Mouse (Mus musculus) stomach, postnatal 0 days (tissue): ENCODE measurements around the gene Elovl5. TPM values are rescaled to one million over a fixed set of nuclear protein-coding genes. Genes with fewer than 3 reads are reported as not detected.

Experiments
- ATAC-seq: fragments of 200-750 bp; cut with Nextera tagmentation; 2 replicates; pipeline ENCODE4 v1.8.0; 2017; ENCODE audit not compliant: low FRiP score, low TSS enrichment
- DNase-seq: peaks from one replicate; pipeline ENCODE4 v3.0.0-alpha.2; 2016; ENCODE audit warnings: low spot score
- H3K27ac ChIP-seq: fragments of 300-500 bp; sonication (generic); replicated peaks from 2 replicates; pipeline ENCODE4 v1.5.1; 2014; ENCODE audit warnings: mild to moderate bottlenecking, control low read depth
- H3K27me3 ChIP-seq: fragments of 300-500 bp; sonication (generic); 2 replicates; pipeline ENCODE4 v1.6.1; 2014; ENCODE audit warnings: low read length; ENCODE audit not compliant: control insufficient read depth, insufficient read depth
- H3K36me3 ChIP-seq: fragments of 300-500 bp; sonication (generic); 2 replicates; pipeline ENCODE4 v1.6.1; 2014; ENCODE audit warnings: low read length, mixed read lengths; ENCODE audit not compliant: control insufficient read depth, insufficient read depth
- H3K4me1 ChIP-seq: fragments of 300-500 bp; sonication (generic); replicated peaks from 2 replicates; pipeline ENCODE4 v1.6.1; 2014; ENCODE audit warnings: antibody characterized with exemption; ENCODE audit not compliant: control insufficient read depth, insufficient read depth
- H3K4me2 ChIP-seq: fragments of 300-500 bp; sonication (generic); replicated peaks from 2 replicates; pipeline ENCODE4 v1.6.1; 2014; ENCODE audit warnings: low read depth, mild to moderate bottlenecking, control low read depth, moderate library complexity
- H3K4me3 ChIP-seq: fragments of 300-500 bp; sonication (generic); 2 replicates; pipeline ENCODE4 v1.5.1; 2014; ENCODE audit warnings: low read depth, low read length, control low read depth
- H3K9ac ChIP-seq: fragments of 300-500 bp; sonication (generic); 2 replicates; pipeline ENCODE4 v1.6.1; 2014; ENCODE audit warnings: mild to moderate bottlenecking, low read length, control low read depth, mixed read lengths
- H3K9me3 ChIP-seq: fragments of 300-500 bp; sonication (generic); 2 replicates; pipeline ENCODE4 v1.6.1; 2016; ENCODE audit warnings: low read length; ENCODE audit not compliant: control insufficient read depth
- CTCF ChIP-seq: IDR thresholded peaks from 2 replicates; pipeline ENCODE4 v1.5.1; 2016; ENCODE audit warnings: antibody characterized with exemption, low read depth, mild to moderate bottlenecking, moderate library complexity
- EP300 ChIP-seq: optimal IDR thresholded peaks from 2 replicates; pipeline ENCODE3; 2016; ENCODE audit warnings: antibody characterized with exemption
- WGBS: fragments of 180-500 bp; shearing (Covaris S2); extraction: QIAGEN DNeasy Blood & Tissue Kit; methylation state at CpG from one replicate; pipeline ENCODE4 v1.1.7; 2014; 5-methylcytosine and 5-hydroxymethylcytosine counted together
- polyA plus RNA-seq: library from polyadenylated mRNA; unstranded; fragments of >200 nt; fragmentation: Nextera tagmentation; extraction: Ambion mirVana; gene quantifications from 2 replicates; pipeline ENCODE4 v1.2.1, GENCODE M21; 2015

Gene Elovl5
- polyA plus RNA-seq, 1 experiment from 2014 or later, result 38.0 TPM

DNA sequence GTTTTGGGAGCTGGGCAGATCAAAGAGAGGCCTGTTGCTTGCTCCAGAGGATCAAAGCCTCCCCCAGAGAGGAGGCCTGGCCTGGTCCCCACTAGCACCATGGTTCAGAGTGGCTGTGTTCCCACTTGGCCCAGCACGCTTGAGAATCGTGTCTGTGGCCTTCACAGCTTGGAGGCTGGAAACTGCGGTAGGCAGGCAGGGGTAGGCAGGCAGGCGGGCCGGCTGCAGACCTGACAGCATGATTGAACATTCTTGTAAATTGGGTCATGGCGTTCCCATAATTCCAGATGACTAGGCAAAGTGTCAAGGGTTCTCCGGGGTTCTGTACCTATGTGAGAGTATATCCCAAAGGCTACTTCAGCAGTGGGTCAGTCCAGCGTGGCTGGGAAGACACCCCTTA lies 35.9 kb downstream of the Elovl5 start:
- no peak overlapping the region for H3K27ac ChIP-seq
- no peak overlapping the region for H3K9ac ChIP-seq
- no peaks in the 10 kb centered on the region for H3K27me3 ChIP-seq
- ATAC-seq, result no peak; the same call in 1 of the 2 replicates
- no peak overlapping the region for H3K4me3 ChIP-seq
- no peak for DNase-seq
- no peaks in the 10 kb centered on the region for H3K9me3 ChIP-seq
- no peak overlapping the region for H3K4me2 ChIP-seq
- H3K4me1 ChIP-seq, result no peaks in the 10 kb centered on the region
- H3K36me3 ChIP-seq, result no peaks in the 10 kb centered on the region
- no peak for TF ChIP-seq CTCF
- WGBS, result 52% methylated on average over 8 of the region's 8 CpGs

GRCm38 (mm10) chr9:77954496-77954895 lies 37.3 kb downstream of the Elovl5 start:
- Histone ChIP-seq H3K4me2 (no peak overlapping the region), H3K36me3 (no peaks in the 10 kb centered on the region), H3K9me3 (no peaks in the 10 kb centered on the region), H3K27ac (no peak overlapping the region), H3K4me3 (no peak overlapping the region), H3K27me3 (no peaks in the 10 kb centered on the region), H3K9ac (no peak overlapping the region), H3K4me1 (no peaks in the 10 kb centered on the region)
- ATAC-seq (no peak), DNase-seq (no peak)
- no peak for TF ChIP-seq CTCF
- TF ChIP-seq EP300, result no peak
- WGBS, result 72% methylated on average over 7 of the region's 7 CpGs

GRCm38 (mm10) chr9:77954981-77955380 lies 37.8 kb downstream of the Elovl5 start:
- Histone ChIP-seq H3K9ac (no peak overlapping the region), H3K4me3 (no peak overlapping the region), H3K9me3 (no peaks in the 10 kb centered on the region), H3K4me1 (no peaks in the 10 kb centered on the region), H3K27ac (no peak overlapping the region), H3K36me3 (no peaks in the 10 kb centered on the region), H3K4me2 (no peak overlapping the region), H3K27me3 (no peaks in the 10 kb centered on the region)
- no peak for DNase-seq
- ATAC-seq, result no peak
- 53% methylated on average over 3 of the region's 3 CpGs for WGBS
- TF ChIP-seq EP300, result no peak
- TF ChIP-seq CTCF, result no peak

GRCm38 (mm10) chr9:77955511-77955910 lies 38.3 kb downstream of the Elovl5 start:
- no peak for DNase-seq
- Histone ChIP-seq H3K27ac (no peak overlapping the region), H3K4me1 (no peaks in the 10 kb centered on the region), H3K9ac (no peak overlapping the region), H3K27me3 (no peaks in the 10 kb centered on the region), H3K4me2 (no peak overlapping the region), H3K4me3 (no peak overlapping the region), H3K36me3 (no peaks in the 10 kb centered on the region), H3K9me3 (no peaks in the 10 kb centered on the region)
- WGBS, result 78% methylated on average over 2 of the region's 2 CpGs
- ATAC-seq, result no peak
- TF ChIP-seq EP300, result no peak
- TF ChIP-seq CTCF, result no peak

- 0 out of 2 replicates have a peak, but pooled peaks cover 1% of the 10 kb centered on the region for H3K36me3 ChIP-seq
- no peak for DNase-seq
- WGBS, result 70% methylated on average over 8 of the region's 8 CpGs
Measured at GRCm38 (mm10) chr9:77955964-77956363, 38.8 kb downstream of the Elovl5 start.

DNA sequence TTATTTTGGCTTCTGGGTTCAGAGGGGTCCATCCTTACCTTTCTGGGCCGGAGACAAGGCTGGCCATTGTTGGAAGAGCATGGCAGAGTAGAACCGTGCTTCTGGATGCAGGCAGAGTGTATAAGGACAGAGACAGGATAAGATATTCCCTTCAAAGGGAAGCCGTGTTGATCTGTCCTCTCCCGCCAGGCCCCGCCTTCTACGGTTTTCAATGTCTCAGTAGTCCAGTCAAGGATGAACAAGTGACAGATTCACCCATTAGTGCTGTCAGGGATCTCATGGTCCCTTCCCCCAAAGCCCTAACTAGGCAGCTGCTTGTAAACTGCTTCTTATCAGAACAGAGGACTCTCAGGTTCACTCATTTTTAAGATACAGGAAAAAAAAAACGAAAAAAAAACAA lies 41.2 kb downstream of the Elovl5 start:
- Histone ChIP-seq H3K4me3 (no peak overlapping the region), H3K27ac (no peak overlapping the region), H3K27me3 (no peaks in the 10 kb centered on the region), H3K4me1 (no peaks in the 10 kb centered on the region), H3K4me2 (no peak overlapping the region), H3K36me3 (0 out of 2 replicates have a peak, but pooled peaks cover 3% of the 10 kb centered on the region), H3K9me3 (no peaks in the 10 kb centered on the region), H3K9ac (no peak overlapping the region)
- ATAC-seq (no peak), DNase-seq (no peak)
- WGBS, result 88% methylated on average over 7 of the region's 7 CpGs
- no peak for TF ChIP-seq EP300

More at GRCm38 (mm10) chr9:77955964-77956363, 38.8 kb downstream of the Elovl5 start:
- ATAC-seq, result no peak
- Histone ChIP-seq H3K4me1 (no peaks in the 10 kb centered on the region), H3K9me3 (no peaks in the 10 kb centered on the region), H3K4me2 (no peak overlapping the region), H3K27ac (no peak overlapping the region), H3K4me3 (no peak overlapping the region), H3K9ac (no peak overlapping the region), H3K27me3 (no peaks in the 10 kb centered on the region)
- TF ChIP-seq CTCF (no peak), EP300 (no peak)
